Mouse (Mus musculus): ENCODE results near the gene Prph.
"Not testable (repeated sequence)": the region's sequence is repeated elsewhere in the genome, so short reads cannot be mapped to it uniquely, and the experiment has no call there.

The Prph gene

GRCm38 (mm10) chr15:99033498-99034270 is 21.3 kb upstream of the Prph start:
- no peak for DNase-seq (ENCODE audit: low spot score)

DNA sequence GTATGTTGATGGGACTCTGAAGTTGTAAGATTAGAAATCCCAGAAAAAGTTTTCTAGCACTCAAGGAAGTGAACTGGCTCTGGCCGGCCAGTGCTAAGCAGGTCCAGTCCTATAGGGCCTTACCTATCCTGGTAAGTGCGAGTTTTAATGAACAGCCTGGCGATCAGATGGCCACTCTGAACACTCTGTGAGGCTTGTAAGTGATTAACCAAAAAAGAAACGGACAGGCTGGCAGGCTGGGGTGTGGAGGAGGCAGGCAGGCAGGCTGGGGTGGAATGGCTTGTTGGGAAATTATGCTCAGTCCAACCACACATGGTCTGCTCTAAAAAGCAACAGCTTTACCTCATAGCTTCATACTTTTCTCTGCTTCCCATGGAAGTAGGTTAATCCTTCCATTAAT is 19.5 kb upstream of the Prph start:
- DNase-seq (ENCODE audit: low spot score): no peak

- no peak for DNase-seq (ENCODE audit: low spot score)
These were observed 18.6 kb upstream of the Prph start for GRCm38 (mm10) chr15:99036249-99036905.

DNA sequence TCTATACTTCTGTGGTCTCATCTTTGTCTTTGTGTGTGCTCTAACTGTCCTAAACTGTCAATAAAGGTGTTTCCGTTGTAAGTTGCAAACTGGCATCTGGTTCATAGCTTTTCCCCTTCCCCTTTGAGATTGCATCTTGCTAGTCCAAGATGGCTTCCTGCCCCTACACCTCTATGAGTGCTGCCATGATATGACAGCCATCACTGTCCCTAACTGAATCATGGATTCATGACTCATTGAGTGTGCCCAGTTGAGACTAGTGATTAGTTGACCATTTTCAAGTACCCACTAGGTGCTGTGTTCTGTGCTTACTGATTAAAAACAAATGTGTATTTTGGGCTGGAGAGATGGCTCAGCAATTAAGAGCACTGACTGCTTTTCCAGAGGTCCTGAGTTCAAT is 16.9 kb upstream of the Prph start:
- no peak for DNase-seq (ENCODE audit: low spot score)

DNA sequence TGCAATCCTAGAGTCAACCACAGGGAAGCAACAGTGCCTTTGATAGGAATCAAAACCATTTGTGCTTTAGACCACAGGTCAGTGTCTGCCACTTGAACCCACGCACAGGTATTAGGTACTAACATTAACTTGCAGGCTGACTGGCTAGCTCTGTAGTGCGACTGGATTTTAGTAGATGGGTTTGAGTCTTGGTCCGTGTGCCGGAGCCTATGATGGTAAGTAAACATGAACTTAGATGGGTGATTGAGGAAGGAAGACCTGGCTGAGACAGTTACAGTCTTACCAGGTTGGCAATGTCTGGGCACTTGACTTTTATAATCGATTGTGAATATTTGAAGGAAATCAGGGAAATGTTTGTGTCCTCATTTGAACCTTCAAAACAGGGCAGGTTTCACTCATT is 16.2 kb upstream of the Prph start:
- DNase-seq (ENCODE audit: low spot score): no peak

DNA sequence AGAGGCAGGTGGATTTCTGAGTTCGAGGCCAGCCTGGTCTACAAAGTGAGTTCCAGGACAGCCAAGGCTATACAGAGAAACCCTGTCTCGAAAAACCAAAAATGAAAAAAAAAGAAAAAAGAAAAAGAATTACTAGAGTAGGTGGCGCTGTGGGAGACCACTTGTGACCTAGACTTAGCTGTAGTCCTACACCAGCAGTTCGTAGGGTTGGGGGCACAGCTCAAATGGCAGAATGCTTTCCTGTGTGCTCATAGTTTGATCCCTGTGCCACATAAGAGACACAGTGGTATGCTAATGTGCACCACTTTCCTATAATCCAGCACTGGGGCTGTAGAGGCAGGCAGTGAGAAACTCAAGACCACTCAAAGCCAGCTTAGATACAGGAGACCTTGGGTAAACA is 15.7 kb upstream of the Prph start:
- DNase-seq (ENCODE audit: low spot score): no peak

DNA sequence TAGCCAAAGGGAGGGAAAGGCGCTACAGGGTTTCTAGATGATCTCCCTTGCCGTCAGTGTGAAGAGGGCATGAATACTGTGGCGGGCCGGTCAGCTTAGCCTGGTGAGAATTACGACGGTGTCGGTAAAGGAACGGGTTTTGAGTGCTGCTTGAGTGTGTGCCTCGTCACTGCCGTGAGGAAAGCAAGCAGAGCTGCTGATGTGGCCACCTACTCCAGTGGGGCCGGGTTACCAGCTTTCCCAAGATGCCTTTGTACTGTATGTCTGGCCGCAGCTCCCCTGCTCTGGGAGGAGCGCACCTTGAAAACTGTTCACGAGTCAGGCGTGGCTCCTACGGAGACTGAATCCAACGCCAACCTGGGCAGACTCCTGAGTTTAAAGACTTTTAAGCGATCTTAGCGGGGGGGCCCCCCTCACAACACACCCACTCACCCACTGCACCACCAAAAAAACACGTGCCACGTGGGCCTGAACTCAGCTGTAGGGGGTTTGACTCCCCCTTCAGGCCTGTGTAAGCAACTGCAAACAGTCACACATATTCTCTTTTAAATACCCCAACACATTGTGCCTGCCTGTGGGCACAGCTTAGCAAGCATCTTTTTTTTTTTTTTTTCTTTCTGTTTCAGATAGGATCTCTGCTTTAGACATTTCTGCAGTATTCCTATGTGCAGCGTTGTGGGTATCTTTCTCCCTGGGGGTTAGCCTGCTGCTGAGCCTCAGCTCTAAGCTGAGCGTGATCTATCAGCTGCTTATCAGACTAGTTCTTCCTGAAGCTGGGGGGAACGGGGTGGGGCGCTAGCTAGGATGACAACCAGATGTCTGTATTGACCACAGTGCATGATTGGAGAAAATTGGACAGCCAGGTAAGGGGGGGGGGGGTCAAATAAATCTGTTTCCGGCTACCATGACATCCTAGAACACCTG is 14.7 kb upstream of the Prph start:
- no peak for DNase-seq (ENCODE audit: low spot score)

GRCm38 (mm10) chr15:99040920-99041856 is 13.8 kb upstream of the Prph start:
- DNase-seq (ENCODE audit: low spot score): no peak

GRCm38 (mm10) chr15:99042334-99042733 is 12.6 kb upstream of the Prph start:
- no peak for DNase-seq (ENCODE audit: low spot score)

- no peak for DNase-seq (ENCODE audit: low spot score)
These were observed 10.1 kb upstream of the Prph start for GRCm38 (mm10) chr15:99044854-99045253.

DNA sequence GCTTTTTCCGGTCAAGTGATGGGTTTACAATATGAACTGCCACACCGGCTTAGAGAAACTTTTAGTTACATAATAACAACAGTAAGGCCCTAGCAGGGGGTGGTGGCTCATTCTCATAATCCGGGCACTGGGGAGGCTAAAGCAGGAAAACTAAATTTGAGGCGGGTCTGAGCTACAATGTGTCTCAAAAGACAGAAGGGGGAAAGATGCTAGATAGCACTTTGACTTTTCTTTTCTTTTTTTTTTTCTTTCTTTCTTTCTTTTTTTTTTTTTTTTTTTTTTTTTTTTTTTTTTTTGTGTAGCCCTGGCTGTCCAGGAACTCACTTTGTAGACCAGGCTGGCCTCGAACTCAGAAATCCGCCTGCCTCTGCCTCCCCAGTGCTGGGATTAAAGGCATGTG is 9.2 kb upstream of the Prph start:
- DNase-seq (ENCODE audit: low spot score): not testable (repeated sequence)

GRCm38 (mm10) chr15:99049473-99050253 is 5.3 kb upstream of the Prph start:
- no peak for DNase-seq (ENCODE audit: low spot score)

- no peak for DNase-seq (ENCODE audit: low spot score)
These were observed 1.6 kb upstream of the Prph start for GRCm38 (mm10) chr15:99053373-99053772.

- no peak for DNase-seq (ENCODE audit: low spot score)
These were observed 562 bp downstream of the Prph start for GRCm38 (mm10) chr15:99055511-99055961.

DNA sequence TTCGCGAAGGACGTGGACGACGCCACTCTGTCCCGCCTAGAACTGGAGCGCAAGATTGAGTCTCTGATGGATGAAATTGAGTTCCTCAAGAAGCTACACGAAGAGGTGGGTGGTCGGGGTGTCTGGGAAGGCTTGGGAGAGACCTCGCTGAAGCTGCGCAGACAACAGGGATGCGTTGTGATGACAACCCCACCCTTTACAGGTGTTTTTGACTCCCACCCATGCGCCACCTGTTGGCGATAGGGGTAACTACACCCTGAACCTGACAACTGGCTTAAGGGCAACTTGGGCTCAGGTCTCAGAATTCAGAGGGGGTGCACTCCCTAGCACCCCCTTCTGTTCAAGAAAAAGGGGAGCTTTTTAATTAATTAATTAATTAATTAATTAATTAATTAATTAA is 1.4 kb downstream of the Prph start:
- no peak for DNase-seq (ENCODE audit: low spot score)

- no peak for DNase-seq (ENCODE audit: low spot score)
These were observed 10.7 kb downstream of the Prph start for GRCm38 (mm10) chr15:99065557-99066165.

DNA sequence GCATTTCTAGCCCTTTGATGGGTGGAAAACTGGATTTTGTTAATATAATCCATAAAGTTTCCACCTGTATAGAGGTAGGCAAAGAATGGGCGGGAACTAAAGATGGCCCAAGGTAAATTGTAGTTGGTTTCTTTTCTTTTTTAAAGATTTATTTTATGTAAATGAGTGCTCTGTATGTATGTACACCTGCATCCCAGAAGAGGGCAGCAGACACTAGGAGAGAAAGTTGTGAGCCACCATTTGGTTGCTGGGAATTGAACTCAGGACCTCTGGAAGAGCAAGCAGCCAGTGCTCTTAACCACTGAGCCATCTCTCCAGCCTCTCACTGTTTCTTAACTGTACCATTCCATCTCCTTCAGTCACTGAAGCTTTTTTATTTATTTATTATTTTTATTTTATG is 17.0 kb downstream of the Prph start:
- no peak for DNase-seq (ENCODE audit: low spot score)

DNA sequence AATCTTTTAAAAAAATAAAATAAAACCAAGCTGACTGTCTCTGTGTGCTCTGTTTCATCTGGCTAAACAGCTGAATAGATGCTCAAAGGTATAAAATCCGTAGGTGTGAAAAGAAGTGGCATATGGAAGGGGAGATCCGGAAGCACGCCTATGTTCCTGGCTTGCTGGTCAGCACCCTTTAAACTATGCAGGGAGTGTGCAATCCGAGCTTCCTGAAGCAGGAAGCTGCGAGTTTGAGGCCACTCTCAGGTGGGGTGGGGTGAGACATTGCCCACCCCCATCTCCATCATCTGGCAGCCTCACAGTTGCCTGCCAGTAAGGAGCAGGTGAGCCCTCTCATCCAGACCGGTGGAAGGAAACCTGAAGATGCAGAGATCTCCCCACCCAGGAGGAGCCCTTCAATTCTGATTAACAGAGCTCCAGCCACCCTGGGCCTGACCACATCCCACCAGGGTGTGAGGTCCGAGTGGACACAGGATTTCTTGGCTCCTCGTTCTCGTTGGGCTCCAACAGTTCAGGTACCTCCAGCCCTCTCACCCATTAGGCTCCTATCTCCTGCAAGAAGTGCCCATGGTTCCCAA is 19.1 kb downstream of the Prph start, which contains the start of gene Troap:
Gene Troap, plus strand, starts transcription at position 557 of the 581 bp plus-strand sequence.
- DNase-seq (ENCODE audit: low spot score): no peak

DNA sequence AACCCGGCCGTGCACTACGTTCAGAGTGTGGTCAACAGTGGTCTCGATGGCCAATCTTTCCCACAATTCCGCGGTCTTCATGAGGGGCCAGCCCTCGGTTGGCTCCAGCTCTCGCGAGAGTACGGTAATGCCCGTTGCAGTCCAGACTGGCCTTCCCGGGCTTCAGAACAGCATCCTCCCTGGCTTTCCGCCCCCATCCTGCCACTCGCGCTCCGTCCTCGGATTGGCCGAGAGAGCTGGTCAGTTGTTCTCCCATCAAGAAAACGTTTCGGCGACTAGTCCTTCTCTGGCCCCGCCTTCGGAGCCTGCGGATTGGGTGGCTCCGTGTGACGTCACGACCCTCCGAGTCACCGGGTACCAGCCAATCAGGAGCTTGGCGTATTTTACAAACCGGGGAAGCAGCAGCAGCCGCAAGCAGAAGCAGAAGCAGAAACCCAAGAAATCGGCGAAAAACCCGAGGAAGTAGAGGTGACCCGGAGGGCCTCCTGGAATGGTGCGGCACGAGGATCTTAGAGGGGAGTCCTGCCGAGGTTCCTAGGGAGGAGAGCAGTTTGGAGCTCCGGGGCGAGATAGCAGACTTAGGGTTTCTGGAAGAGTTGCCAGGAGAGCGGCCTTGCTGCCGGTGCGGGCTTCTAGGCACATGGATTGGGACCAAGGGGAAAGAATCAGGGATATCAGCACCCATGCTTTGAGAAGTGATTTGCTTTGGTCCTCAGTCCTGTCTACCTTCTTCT is 19.8 kb downstream of the Prph start:
- DNase-seq (ENCODE audit: low spot score): peak; percentile 87

All from urinary bladder, postnatal 10 days (tissue).